Mouse (Mus musculus): ENCODE results near the gene Ceacam18. TPM values are rescaled to one million over a fixed set of nuclear protein-coding genes. Genes with fewer than 3 reads are reported as not detected.
A peak's percentile ranks its signal among the peaks of the same experiment; 100 is the strongest.

The Ceacam18 gene
- under 1 TPM in 1 of 2 experiments, not detected in 1; 0.14 TPM for total RNA-seq (2021)
- long read RNA-seq, experiment 1: 0 reads
- long read RNA-seq, experiment 2: 0 reads

- no peak for DNase-seq (ENCODE audit: low spot score in 2 of 2)
These were observed at the start of gene Ceacam18 for GRCm38 (mm10) chr7:43634500-43634899. Gene Ceacam18 (plus strand): TSS chr7:43634707.

- DNase-seq (ENCODE audit: low spot score in 2 of 2): no peak
These were observed 49.7 kb upstream of the Ceacam18 start for GRCm38 (mm10) chr7:43584790-43585189.

DNA sequence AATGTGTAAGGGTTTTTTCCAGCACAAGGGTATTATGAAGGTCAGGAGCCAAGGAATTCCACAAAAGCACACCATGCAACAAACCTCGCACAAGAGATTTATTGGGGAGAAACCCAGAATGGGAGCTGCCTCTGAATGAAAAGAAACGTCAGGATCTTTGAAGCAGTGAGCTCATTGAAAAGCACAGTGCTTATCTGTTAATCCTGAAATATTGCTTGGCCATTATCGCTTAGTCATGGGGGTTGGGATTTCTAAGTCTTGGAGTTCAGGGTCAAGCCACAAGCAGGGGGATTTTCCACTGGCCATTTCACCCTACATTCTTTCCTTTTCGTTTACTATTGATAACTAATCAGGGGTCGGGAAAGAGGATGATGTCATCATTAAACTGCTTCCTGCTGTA is 32.6 kb upstream of the Ceacam18 start:
- DNase-seq (ENCODE audit: low spot score in 2 of 2): no peak

- peak; percentile 40 to 50 for DNase-seq (ENCODE audit: low spot score in 2 of 2)
These were observed 27.4 kb upstream of the Ceacam18 start, which contains the start of gene Zfp819 for GRCm38 (mm10) chr7:43606896-43607742. Gene Zfp819 (plus strand): TSS chr7:43607169.

DNA sequence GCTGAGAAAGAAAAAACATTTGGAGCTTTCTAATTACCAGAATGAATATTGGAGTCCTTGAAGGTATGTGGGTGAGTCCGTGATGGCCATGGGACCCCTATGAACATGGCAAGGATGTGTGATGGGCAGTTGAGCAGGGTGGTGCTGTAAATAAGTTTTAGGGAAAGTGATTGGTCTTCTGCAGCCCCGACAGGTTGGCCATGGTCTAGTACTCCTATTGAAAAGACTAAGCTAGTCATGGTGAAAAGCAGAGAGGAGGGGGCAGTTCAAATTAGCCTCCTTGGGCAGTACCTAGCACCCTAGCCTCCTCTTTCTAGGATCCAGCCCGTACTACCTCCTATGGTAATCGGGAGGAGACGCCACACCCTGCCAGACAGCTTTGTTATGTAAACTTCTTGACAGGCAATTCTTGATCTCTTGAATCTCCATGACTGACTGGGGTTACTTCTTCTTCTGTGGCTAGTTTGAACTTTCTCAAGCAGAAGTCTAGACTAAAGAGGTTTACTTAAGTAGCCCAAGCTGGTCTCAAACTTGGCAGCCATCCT is 26.7 kb upstream of the Ceacam18 start:
- no peak for DNase-seq (ENCODE audit: low spot score in 2 of 2)

- no peak for DNase-seq (ENCODE audit: low spot score in 2 of 2)
These were observed 26.1 kb upstream of the Ceacam18 start for GRCm38 (mm10) chr7:43608316-43608824.

- no peak for DNase-seq (ENCODE audit: low spot score in 2 of 2)
These were observed 20.5 kb upstream of the Ceacam18 start for GRCm38 (mm10) chr7:43613816-43614551.

DNA sequence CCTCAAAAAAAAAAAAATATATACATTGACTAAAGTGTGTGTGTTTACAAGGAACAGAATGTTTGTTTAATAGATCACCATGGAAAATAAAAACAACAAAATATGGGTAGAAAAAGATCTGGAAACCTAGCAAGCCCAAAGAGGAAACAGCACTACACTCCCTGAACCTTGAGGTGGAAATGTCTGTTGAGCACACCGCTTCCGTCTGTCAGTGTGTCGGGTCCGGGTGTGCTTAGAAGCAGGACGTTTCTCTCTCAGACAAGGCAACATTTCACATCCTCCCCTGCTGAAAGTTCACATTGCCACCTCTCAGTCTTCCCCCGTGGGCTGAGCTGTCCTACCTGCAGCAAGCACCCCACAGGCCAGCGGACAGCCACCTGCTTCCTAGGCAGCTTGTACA is 11.6 kb upstream of the Ceacam18 start:
- DNase-seq (ENCODE audit: low spot score in 2 of 2): no peak

- no peak for DNase-seq (ENCODE audit: low spot score in 2 of 2)
These were observed 10.7 kb upstream of the Ceacam18 start for GRCm38 (mm10) chr7:43623819-43624218.

- no peak for DNase-seq (ENCODE audit: low spot score in 2 of 2)
These were observed 9.4 kb upstream of the Ceacam18 start for GRCm38 (mm10) chr7:43625065-43625464.

DNA sequence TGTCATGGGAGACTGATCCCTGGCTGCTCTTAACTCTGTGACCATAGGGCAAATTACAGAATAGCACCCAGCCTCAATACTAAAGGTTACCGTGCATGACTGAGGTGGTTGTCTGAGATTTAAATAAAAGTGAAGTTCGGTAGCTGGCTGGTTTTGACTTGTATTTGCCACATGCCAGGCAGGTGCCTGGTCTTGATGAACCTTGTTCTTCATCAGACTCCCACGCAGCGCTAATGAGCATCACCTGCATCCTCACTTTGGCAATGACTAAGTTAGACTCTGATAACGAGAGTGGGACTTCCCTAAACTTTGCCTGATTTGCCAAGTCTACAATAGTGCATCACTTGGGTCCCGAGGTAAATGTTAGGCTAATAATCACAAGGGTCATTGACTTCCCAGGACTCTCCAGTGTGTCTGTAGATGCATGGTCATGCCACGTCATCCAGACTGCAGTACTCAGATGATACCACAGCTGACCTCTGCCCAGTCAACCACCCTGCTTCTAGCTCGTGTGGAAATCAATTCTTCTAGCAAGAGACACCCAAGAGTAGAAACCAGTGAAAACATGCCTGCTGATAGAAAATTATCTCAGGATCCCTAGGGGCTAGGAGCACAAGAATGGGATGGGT is 8.6 kb upstream of the Ceacam18 start:
- DNase-seq (ENCODE audit: low spot score in 2 of 2): no peak

DNA sequence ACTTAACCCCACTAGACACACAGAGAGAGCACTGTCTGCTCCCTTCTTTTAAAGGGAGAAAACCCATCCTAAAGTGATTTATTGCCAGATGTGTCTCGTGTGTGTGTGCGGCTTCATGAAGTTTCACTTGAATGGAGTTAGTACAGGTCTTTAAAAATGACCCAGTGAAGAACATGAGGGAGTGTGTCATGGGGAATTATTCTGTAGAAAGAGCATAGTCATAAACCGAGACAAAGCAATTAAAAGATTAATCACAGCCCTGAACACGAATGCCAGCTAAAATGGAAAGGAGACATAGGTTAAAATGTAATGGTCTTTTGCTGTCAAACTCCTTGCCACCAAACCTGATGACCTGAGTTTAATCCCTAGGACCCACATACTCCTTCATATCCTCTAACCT is 567 bp upstream of the Ceacam18 start:
- no peak for DNase-seq (ENCODE audit: low spot score in 2 of 2)

GRCm38 (mm10) chr7:43636194-43636593 is 1.7 kb downstream of the Ceacam18 start:
- DNase-seq (ENCODE audit: low spot score in 2 of 2): no peak

- DNase-seq (ENCODE audit: low spot score in 2 of 2): no peak
These were observed 2.6 kb downstream of the Ceacam18 start for GRCm38 (mm10) chr7:43637118-43637517.

GRCm38 (mm10) chr7:43642587-43642986 is 8.1 kb downstream of the Ceacam18 start:
- DNase-seq (ENCODE audit: low spot score in 2 of 2): no peak

GRCm38 (mm10) chr7:43643046-43643652 is 8.6 kb downstream of the Ceacam18 start:
- no peak for DNase-seq (ENCODE audit: low spot score in 2 of 2)

DNA sequence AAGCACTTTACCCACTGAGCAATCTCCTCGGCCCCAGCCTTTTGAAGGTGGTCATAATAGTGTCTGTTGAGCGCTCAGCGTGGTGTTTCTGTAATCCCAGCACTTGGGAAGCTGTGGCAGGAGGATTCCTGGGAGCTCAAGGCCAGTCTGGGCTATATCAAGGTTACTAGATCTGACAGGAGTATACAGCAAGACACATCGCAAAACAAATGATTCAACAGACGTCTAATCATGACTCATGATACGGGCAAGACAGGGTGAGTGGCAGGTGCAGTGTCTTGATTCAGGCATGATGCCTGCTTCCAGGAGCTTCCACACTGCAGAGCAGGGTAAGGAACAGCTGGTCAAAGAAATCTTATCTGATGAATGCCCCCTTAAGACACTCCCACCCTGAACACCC is 18.2 kb downstream of the Ceacam18 start:
- DNase-seq (ENCODE audit: low spot score in 2 of 2): no peak

GRCm38 (mm10) chr7:43654519-43654918 is 20.0 kb downstream of the Ceacam18 start:
- no peak for DNase-seq (ENCODE audit: low spot score in 2 of 2)

GRCm38 (mm10) chr7:43656232-43656631 is 21.7 kb downstream of the Ceacam18 start:
- no peak for DNase-seq (ENCODE audit: low spot score in 2 of 2)

GRCm38 (mm10) chr7:43660002-43660401 is 25.5 kb downstream of the Ceacam18 start, which contains the start of gene Siglece:
Gene Siglece (minus strand): TSS chr7:43660161.
- DNase-seq (ENCODE audit: low spot score in 2 of 2): no peak

- DNase-seq (ENCODE audit: low spot score in 2 of 2): no peak
These were observed 28.3 kb downstream of the Ceacam18 start for GRCm38 (mm10) chr7:43662804-43663203.
